Mouse (Mus musculus): Measurements from ENCODE around the gene Dmpk. TPM values are rescaled to one million over a fixed set of nuclear protein-coding genes. Genes with fewer than 3 reads are reported as not detected.

Dmpk gene
- polyA plus RNA-seq, 1 experiment from 2014 or later, result 24.7 TPM

DNA sequence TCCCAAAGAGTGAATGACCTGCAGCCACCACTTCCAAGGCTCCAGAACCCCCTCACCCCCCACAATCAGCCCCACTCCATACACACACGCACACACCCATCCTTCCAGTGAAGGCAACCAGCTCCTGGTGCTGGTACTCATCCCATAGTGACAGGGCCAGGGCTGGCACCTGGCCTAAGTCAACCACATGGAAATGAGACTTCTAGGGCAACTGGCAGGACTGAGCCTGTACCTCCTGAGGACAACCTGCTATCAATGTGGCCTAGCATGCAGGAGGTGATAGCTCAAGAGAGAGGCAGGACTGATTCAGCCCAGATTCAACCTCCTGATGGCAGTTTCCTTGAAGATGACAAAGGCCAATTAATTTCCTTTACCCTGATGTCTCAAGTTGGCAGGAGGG lies 16.6 kb downstream of the Dmpk start:
- Histone ChIP-seq H3K9ac (no peak overlapping the region), H3K9me3 (replicated peaks) (no peaks in the 10 kb centered on the region), H3K27ac (no peak overlapping the region), H3K4me3 (replicated peaks) (no peak overlapping the region), H3K4me2 (no peak overlapping the region), H3K4me1 (peaks cover 25% of the 10 kb centered on the region), H3K27me3 (no peaks in the 10 kb centered on the region), H3K36me3 (peaks cover 27% of the 10 kb centered on the region)
- no peak for ATAC-seq (replicated peaks; ENCODE audit: low FRiP score)
- 64% methylated on average over 1 of the region's 1 CpGs for WGBS

GRCm38 (mm10) chr7:19103741-19104140 lies 20.1 kb downstream of the Dmpk start:
- Histone ChIP-seq H3K9me3 (replicated peaks) (no peaks in the 10 kb centered on the region), H3K27ac (no peak overlapping the region), H3K27me3 (no peaks in the 10 kb centered on the region), H3K9ac (no peak overlapping the region), H3K4me2 (no peak overlapping the region), H3K4me3 (replicated peaks) (no peak overlapping the region), H3K36me3 (0 out of 2 replicates have a peak, but pooled peaks cover 11% of the 10 kb centered on the region), H3K4me1 (no peaks in the 10 kb centered on the region)
- no peak for ATAC-seq (replicated peaks; ENCODE audit: low FRiP score)

GRCm38 (mm10) chr7:19104486-19104885 lies 20.8 kb downstream of the Dmpk start:
- H3K4me3 ChIP-seq (replicated peaks), result no peak overlapping the region
- no peak overlapping the region for H3K9ac ChIP-seq
- no peak for ATAC-seq (replicated peaks; ENCODE audit: low FRiP score)
- H3K36me3 ChIP-seq, result 0 out of 2 replicates have a peak, but pooled peaks cover 7% of the 10 kb centered on the region
- H3K4me1 ChIP-seq, result no peaks in the 10 kb centered on the region
- 79% methylated on average over 2 of the region's 2 CpGs for WGBS
- no peaks in the 10 kb centered on the region for H3K9me3 ChIP-seq (replicated peaks)
- H3K4me2 ChIP-seq, result no peak overlapping the region
- H3K27me3 ChIP-seq, result no peaks in the 10 kb centered on the region
- no peak overlapping the region for H3K27ac ChIP-seq

GRCm38 (mm10) chr7:19107436-19107835 lies 23.8 kb downstream of the Dmpk start:
- H3K4me3 ChIP-seq (replicated peaks), result no peak overlapping the region
- H3K27me3 ChIP-seq, result no peaks in the 10 kb centered on the region
- 0 out of 2 replicates have a peak, but pooled peaks cover 7% of the 10 kb centered on the region for H3K36me3 ChIP-seq
- WGBS, result 54% methylated on average over 3 of the region's 3 CpGs
- no peak for ATAC-seq (replicated peaks; ENCODE audit: low FRiP score)
- H3K4me2 ChIP-seq, result no peak overlapping the region
- H3K4me1 ChIP-seq, result no peaks in the 10 kb centered on the region
- no peak overlapping the region for H3K9ac ChIP-seq
- H3K9me3 ChIP-seq (replicated peaks), result no peaks in the 10 kb centered on the region
- H3K27ac ChIP-seq, result no peak overlapping the region

- no peaks in the 10 kb centered on the region for H3K27me3 ChIP-seq
- H3K27ac ChIP-seq, result no peak overlapping the region
Measured at GRCm38 (mm10) chr7:19109565-19109964, 25.9 kb downstream of the Dmpk start.

GRCm38 (mm10) chr7:19118028-19118771 lies 34.6 kb downstream of the Dmpk start, which contains the start of gene Gm4969:
Gm4969 (minus strand) TSS chr7:19118368.
- H3K27me3 ChIP-seq, result no peaks in the 10 kb centered on the region
- H3K36me3 ChIP-seq, result peaks cover 7% of the 10 kb centered on the region; the same call in 1 of the 2 replicates
- no peaks in the 10 kb centered on the region for H3K9me3 ChIP-seq (replicated peaks)
- H3K4me1 ChIP-seq, result peaks cover 25% of the 10 kb centered on the region
- WGBS, result 26% methylated on average over 59 of the region's 64 CpGs
- peak within 1 kb of the TSS; percentile 33 for H3K4me3 ChIP-seq (replicated peaks)
- no peak within 1 kb of the TSS for H3K27ac ChIP-seq
- ATAC-seq (replicated peaks; ENCODE audit: low FRiP score), result peak; percentile 26
- no peak within 1 kb of the TSS for H3K9ac ChIP-seq
- peak within 1 kb of the TSS; percentile 65 for H3K4me2 ChIP-seq

More at GRCm38 (mm10) chr7:19109565-19109964, 25.9 kb downstream of the Dmpk start:
- no peak for ATAC-seq (replicated peaks; ENCODE audit: low FRiP score)
- Histone ChIP-seq H3K4me3 (replicated peaks) (no peak overlapping the region), H3K9ac (no peak overlapping the region), H3K9me3 (replicated peaks) (no peaks in the 10 kb centered on the region), H3K36me3 (no peaks in the 10 kb centered on the region), H3K4me1 (no peaks in the 10 kb centered on the region), H3K4me2 (no peak overlapping the region)
- WGBS, result 79% methylated on average over 1 of the region's 1 CpGs

DNA sequence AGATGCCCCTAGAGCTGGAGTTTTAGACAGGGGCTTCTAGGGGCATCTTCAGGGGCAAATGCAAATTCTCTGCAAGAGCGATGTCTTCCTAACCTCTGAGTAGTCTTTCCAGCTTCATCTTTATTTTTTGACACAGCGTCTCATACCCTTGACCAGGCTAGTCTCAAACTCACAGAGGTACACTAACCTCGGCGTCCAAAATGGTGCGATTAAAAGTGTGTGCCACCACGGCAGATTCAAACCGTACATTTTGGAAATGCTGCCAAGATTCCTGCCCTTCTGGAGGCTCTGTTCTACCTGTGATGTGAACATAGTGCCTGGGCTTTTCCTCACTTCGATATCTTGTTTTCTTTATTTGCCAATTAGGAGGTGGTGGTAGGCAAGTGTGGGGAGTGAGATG lies 35.4 kb downstream of the Dmpk start:
- H3K27ac ChIP-seq, result no peak overlapping the region
- no peaks in the 10 kb centered on the region for H3K27me3 ChIP-seq
- H3K4me1 ChIP-seq, result peaks cover 25% of the 10 kb centered on the region
- H3K36me3 ChIP-seq, result peaks cover 7% of the 10 kb centered on the region; the same call in 1 of the 2 replicates
- H3K4me3 ChIP-seq (replicated peaks), result peak overlapping the region; percentile 79
- H3K9ac ChIP-seq, result no peak overlapping the region
- 0 out of 2 replicates have a peak overlapping the region, but pooled peaks have one; percentile 78 for H3K4me2 ChIP-seq
- H3K9me3 ChIP-seq (replicated peaks), result no peaks in the 10 kb centered on the region
- ATAC-seq (replicated peaks; ENCODE audit: low FRiP score), result peak; percentile 14; the same call in 1 of the 2 replicates
- 94% methylated on average over 8 of the region's 8 CpGs for WGBS

DNA sequence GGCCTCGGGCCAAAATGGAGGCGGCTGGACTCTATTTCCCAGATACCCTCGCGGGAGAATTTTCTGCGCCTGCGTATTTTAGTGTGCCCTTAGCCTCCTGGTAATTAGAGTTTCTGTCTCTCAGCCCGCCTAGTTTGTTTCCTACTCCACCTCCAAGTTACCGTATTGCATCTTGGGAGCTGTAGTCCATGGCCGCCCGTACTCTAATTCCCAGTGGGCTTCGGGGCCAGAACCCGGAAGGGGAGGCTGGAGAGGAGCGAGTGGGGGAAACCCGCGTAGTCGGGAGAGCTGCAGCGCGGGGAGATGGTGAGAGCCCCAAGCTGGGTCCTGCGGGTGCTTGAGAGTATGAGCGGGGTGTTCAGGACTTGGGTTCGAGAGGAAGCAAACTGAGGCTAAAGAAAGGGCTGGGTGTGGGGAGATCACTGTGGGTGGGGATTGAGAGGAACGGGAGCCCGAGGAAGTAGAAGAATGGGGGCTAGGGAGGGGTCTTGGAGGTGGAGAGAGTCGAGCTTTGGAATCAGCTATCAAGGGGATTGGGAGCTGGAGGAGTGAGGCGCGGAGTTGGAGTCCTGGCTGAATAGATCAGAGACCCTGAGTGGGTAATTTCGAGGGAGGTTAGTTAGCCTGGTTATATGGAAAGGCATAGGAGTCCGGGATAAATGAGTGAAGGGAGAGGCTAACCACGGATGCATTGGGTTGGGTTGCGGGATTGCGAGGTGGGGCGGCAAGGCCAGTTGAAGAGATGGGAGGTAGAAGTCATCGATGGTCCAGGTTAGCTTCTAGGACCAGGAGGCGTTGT lies 36.2 kb downstream of the Dmpk start, which contains the start of gene Fbxo46:
Gene Fbxo46 (plus strand): TSS at position 229 of the 799 bp plus-strand sequence.
- peak within 1 kb of the TSS; percentile 79 for H3K4me3 ChIP-seq (replicated peaks)
- H3K27ac ChIP-seq, result peak within 1 kb of the TSS; percentile 73
- H3K9ac ChIP-seq, result peak within 1 kb of the TSS; percentile 82
- H3K4me1 ChIP-seq, result peaks cover 30% of the 10 kb centered on the region
- no peaks in the 10 kb centered on the region for H3K27me3 ChIP-seq
- 2% methylated on average over 34 of the region's 34 CpGs for WGBS
- ATAC-seq (replicated peaks; ENCODE audit: low FRiP score), result peak; percentile 96
- H3K9me3 ChIP-seq (replicated peaks), result no peaks in the 10 kb centered on the region
- peaks cover 7% of the 10 kb centered on the region; the same call in 1 of the 2 replicates for H3K36me3 ChIP-seq
- peak within 1 kb of the TSS; percentile 78 for H3K4me2 ChIP-seq

DNA sequence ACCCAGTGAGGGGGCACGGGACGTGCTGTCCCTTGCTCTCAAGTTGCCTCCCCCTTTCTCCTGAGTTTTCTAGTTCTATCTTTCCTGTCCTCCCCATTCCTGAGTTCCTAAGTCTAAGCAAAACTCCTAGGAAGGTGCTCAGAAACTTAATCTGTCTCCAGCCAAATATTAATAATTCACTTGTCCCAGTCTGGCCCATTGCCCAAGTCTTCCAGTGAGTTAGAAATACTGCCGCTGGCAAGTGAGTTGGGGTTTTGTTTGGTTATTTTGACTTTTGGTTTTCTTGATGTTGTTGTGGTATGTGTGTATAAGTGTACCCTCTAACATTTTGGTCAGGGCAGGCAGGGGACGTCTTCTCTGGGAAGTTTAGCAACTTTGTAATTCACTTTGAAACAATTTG lies 38.0 kb downstream of the Dmpk start:
- peaks cover 10% of the 10 kb centered on the region; the same call in 1 of the 2 replicates for H3K36me3 ChIP-seq
- H3K9me3 ChIP-seq (replicated peaks), result no peaks in the 10 kb centered on the region
- no peak for ATAC-seq (replicated peaks; ENCODE audit: low FRiP score)
- no peak overlapping the region for H3K4me3 ChIP-seq (replicated peaks)
- no peaks in the 10 kb centered on the region for H3K27me3 ChIP-seq
- no peak overlapping the region for H3K27ac ChIP-seq
- H3K9ac ChIP-seq, result no peak overlapping the region
- peaks cover 30% of the 10 kb centered on the region for H3K4me1 ChIP-seq
- H3K4me2 ChIP-seq, result no peak overlapping the region
- 87% methylated on average over 4 of the region's 4 CpGs for WGBS

DNA sequence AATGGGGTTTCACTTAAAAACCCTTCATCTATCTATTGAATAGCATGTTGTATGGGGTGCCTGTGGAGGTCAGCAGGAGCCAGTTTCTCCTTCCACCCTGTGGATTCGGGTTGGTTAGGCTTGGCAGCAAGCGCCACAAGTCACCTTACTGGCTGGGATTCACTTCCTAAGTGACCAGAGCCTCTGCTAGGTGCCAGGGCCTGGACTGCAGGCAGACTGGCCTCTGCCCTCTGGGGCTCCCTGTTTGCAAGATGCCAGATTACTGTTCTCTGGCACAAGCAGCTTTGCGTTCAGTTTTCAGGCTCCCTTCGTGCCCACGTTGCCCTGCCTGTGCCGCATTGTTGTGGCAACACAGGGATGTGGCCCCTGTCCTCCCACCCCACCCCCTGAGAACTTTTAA lies 41.1 kb downstream of the Dmpk start:
- Histone ChIP-seq H3K4me1 (peaks cover 23% of the 10 kb centered on the region), H3K4me2 (no peak overlapping the region), H3K4me3 (replicated peaks) (no peak overlapping the region), H3K9me3 (replicated peaks) (no peaks in the 10 kb centered on the region), H3K9ac (0 out of 2 replicates have a peak overlapping the region, but pooled peaks have one; percentile 4), H3K27ac (no peak overlapping the region), H3K27me3 (no peaks in the 10 kb centered on the region), H3K36me3 (peaks cover 17% of the 10 kb centered on the region)
- WGBS, result 72% methylated on average over 6 of the region's 6 CpGs
- ATAC-seq (replicated peaks; ENCODE audit: low FRiP score), result no peak

DNA sequence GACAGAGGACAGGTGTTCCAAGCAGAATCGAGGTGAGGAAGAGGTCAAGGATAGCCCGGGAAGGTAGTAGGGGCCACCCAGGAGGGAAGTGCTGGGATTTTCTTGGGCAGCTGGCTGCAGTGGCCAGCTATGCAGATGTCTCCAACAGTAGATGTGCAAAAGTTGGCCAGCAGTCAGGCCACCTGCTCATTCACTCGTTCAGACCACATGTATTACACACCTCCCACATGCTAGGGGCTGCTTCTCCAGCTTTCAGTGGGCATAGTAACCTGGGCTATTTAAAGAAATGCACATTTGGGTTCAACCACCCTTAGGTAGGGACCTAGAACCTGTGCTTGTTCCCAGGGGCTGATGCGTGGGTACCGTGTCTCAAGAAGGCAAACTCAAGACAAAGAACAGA lies 44.1 kb downstream of the Dmpk start:
- Histone ChIP-seq H3K4me3 (replicated peaks) (no peak overlapping the region), H3K9ac (no peak overlapping the region), H3K4me2 (no peak overlapping the region), H3K36me3 (peaks cover 11% of the 10 kb centered on the region), H3K4me1 (peaks cover 22% of the 10 kb centered on the region), H3K9me3 (replicated peaks) (no peaks in the 10 kb centered on the region), H3K27me3 (no peaks in the 10 kb centered on the region), H3K27ac (no peak overlapping the region)
- ATAC-seq (replicated peaks; ENCODE audit: low FRiP score), result no peak
- 86% methylated on average over 5 of the region's 5 CpGs for WGBS

DNA sequence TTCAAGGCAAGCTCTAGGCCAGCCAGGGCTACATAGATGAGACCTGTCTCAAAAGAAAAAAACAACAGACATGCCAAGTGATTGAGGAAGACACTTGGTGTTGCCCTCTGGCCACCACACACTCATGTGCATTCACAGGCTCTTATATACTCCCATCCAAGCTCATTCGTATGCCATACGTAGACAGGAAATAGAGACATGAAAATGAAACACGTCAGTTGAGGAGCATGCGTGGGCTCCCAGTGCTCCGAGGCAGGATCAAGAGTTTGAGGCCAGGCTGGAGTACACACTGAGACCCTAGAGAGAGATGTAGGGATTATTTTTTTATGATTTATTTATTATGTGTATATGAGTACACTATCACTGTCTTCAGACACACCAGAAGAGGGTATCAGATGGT lies 45.7 kb downstream of the Dmpk start:
- Histone ChIP-seq H3K9me3 (replicated peaks) (no peaks in the 10 kb centered on the region), H3K27me3 (no peaks in the 10 kb centered on the region), H3K9ac (no peak overlapping the region), H3K4me2 (no peak overlapping the region), H3K27ac (no peak overlapping the region), H3K36me3 (peaks cover 15% of the 10 kb centered on the region), H3K4me1 (peaks cover 22% of the 10 kb centered on the region), H3K4me3 (replicated peaks) (no peak overlapping the region)
- no peak for ATAC-seq (replicated peaks; ENCODE audit: low FRiP score)
- 92% methylated on average over 5 of the region's 5 CpGs for WGBS

All from kidney, embryonic 15.5 days (tissue).